Mouse (Mus musculus): ENCODE results near the gene Bmp2.

GRCm38 (mm10) chr2:133552842-133553465 lies 995 bp downstream of the Bmp2 start:
- TF ChIP-seq MAFK (IDR thresholded peaks at IDR 0.05; ENCODE audit: insufficient read depth, low read depth, low read length) (no peak), CHD2 (IDR thresholded peaks at IDR 0.05; ENCODE audit: low read depth, low read length) (no peak), ZNF384 (IDR thresholded peaks at IDR 0.05; ENCODE audit: low read depth, low read length) (no peak), HCFC1 (IDR thresholded peaks at IDR 0.05; ENCODE audit: borderline replicate concordance, insufficient read depth, low read length) (no peak)
